Mouse (Mus musculus) intestine, embryonic 16.5 days (tissue): ENCODE results near the gene Twf2. TPM values are rescaled to one million over a fixed set of nuclear protein-coding genes. Genes with fewer than 3 reads are reported as not detected.

Experiments
- ATAC-seq: fragments of 200-750 bp; cut with Nextera tagmentation; 2 replicates; pipeline ENCODE4 v1.8.0; 2017; ENCODE audit warnings: moderate TSS enrichment, moderate library complexity
- H3K27ac ChIP-seq: fragments of 300-500 bp; sonication (generic); 2 replicates; pipeline ENCODE4 v1.5.1; 2014; ENCODE audit warnings: mild to moderate bottlenecking, low read length
- H3K27me3 ChIP-seq: fragments of 300-500 bp; sonication (generic); replicated peaks from 2 replicates; pipeline ENCODE4 v1.6.1; 2014; ENCODE audit warnings: low read length, control low read depth, mixed read lengths; ENCODE audit not compliant: control insufficient read depth, insufficient read depth
- H3K36me3 ChIP-seq: fragments of 300-500 bp; sonication (generic); 2 replicates; pipeline ENCODE4 v1.6.1; 2014; ENCODE audit warnings: low read length, control low read depth; ENCODE audit not compliant: control insufficient read depth, insufficient read depth
- H3K4me1 ChIP-seq: fragments of 300-500 bp; sonication (generic); 2 replicates; pipeline ENCODE4 v1.6.1; 2014; ENCODE audit warnings: low read length, control low read depth, mixed read lengths; ENCODE audit not compliant: control insufficient read depth, insufficient read depth
- H3K4me2 ChIP-seq: fragments of 300-500 bp; sonication (generic); 2 replicates; pipeline ENCODE4 v1.6.1; 2014; ENCODE audit warnings: low read depth, low read length, control low read depth
- H3K4me3 ChIP-seq: fragments of 300-500 bp; sonication (generic); 2 replicates; pipeline ENCODE4 v1.5.1; 2014; ENCODE audit warnings: mild to moderate bottlenecking, low read length
- H3K9ac ChIP-seq: fragments of 300-500 bp; sonication (generic); 2 replicates; pipeline ENCODE4 v1.6.1; 2014; ENCODE audit warnings: low read depth, low read length
- H3K9me3 ChIP-seq: fragments of 300-500 bp; sonication (generic); 2 replicates; pipeline ENCODE4 v1.6.1; 2016; ENCODE audit warnings: low read length, control low read depth; ENCODE audit not compliant: control insufficient read depth
- WGBS: fragments of 180-500 bp; shearing (Covaris S2); extraction: QIAGEN DNeasy Blood & Tissue Kit; methylation state at CpG from one replicate; pipeline ENCODE4 v1.1.7; 2014; 5-methylcytosine and 5-hydroxymethylcytosine counted together
- polyA plus RNA-seq: library from polyadenylated mRNA; unstranded; fragments of >200 nt; fragmentation: Nextera tagmentation; extraction: Ambion mirVana; gene quantifications from 2 replicates; pipeline ENCODE4 v1.2.1, GENCODE M21; 2015

Gene Twf2
- polyA plus RNA-seq, 1 experiment from 2014 or later, result 48.6 TPM

- no peaks in the 10 kb centered on the region for H3K9me3 ChIP-seq
- WGBS, result 78% methylated on average over 7 of the region's 7 CpGs
- H3K27ac ChIP-seq, result no peak overlapping the region
- peaks cover 3% of the 10 kb centered on the region; the same call in 1 of the 2 replicates for H3K36me3 ChIP-seq
- H3K4me3 ChIP-seq, result no peak overlapping the region
- no peak overlapping the region for H3K4me2 ChIP-seq
- no peaks in the 10 kb centered on the region for H3K27me3 ChIP-seq
- ATAC-seq, result no peak
- H3K4me1 ChIP-seq, result peaks cover 20% of the 10 kb centered on the region
- H3K9ac ChIP-seq, result no peak overlapping the region
Measured at GRCm38 (mm10) chr9:106205713-106206290, 2.9 kb downstream of the Twf2 start.

DNA sequence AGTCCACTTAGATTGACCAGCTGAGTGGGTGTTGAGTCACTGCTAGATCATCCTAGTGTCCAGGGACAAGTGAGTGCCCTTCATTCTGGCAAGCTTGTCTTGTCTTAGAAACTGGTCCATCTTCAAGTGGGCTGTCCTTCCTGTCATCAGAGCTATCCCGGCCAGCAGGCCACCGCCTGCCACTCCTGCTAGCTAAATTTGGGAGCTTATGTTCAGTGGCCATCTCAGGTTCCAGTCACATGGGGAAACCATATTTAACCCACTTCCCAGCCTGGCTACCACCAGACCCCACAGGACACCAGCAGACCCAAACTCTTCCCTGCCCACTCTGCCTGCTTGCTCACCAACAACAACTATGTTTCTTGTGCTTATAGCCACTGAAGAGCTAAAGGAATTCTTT is 3.6 kb downstream of the Twf2 start:
- no peak for ATAC-seq
- WGBS, result 83% methylated on average over 2 of the region's 2 CpGs
- Histone ChIP-seq H3K36me3 (peaks cover 3% of the 10 kb centered on the region; the same call in 1 of the 2 replicates), H3K27me3 (no peaks in the 10 kb centered on the region), H3K9ac (no peak overlapping the region), H3K4me3 (no peak overlapping the region), H3K4me2 (no peak overlapping the region), H3K27ac (no peak overlapping the region), H3K4me1 (peaks cover 23% of the 10 kb centered on the region), H3K9me3 (no peaks in the 10 kb centered on the region)

GRCm38 (mm10) chr9:106208181-106208580 is 5.3 kb downstream of the Twf2 start:
- H3K36me3 ChIP-seq, result peaks cover 3% of the 10 kb centered on the region; the same call in 1 of the 2 replicates
- H3K4me3 ChIP-seq, result no peak overlapping the region
- no peak overlapping the region for H3K27ac ChIP-seq
- H3K4me1 ChIP-seq, result peaks cover 22% of the 10 kb centered on the region
- 76% methylated on average over 5 of the region's 5 CpGs for WGBS
- no peak overlapping the region for H3K4me2 ChIP-seq
- no peaks in the 10 kb centered on the region for H3K27me3 ChIP-seq
- ATAC-seq, result no peak
- no peak overlapping the region for H3K9ac ChIP-seq
- no peaks in the 10 kb centered on the region for H3K9me3 ChIP-seq

GRCm38 (mm10) chr9:106209954-106210353 is 7.0 kb downstream of the Twf2 start:
- Histone ChIP-seq H3K27me3 (no peaks in the 10 kb centered on the region), H3K9me3 (no peaks in the 10 kb centered on the region), H3K27ac (no peak overlapping the region), H3K4me1 (peaks cover 6% of the 10 kb centered on the region), H3K4me3 (no peak overlapping the region), H3K9ac (no peak overlapping the region), H3K36me3 (peaks cover 9% of the 10 kb centered on the region; the same call in 1 of the 2 replicates), H3K4me2 (no peak overlapping the region)
- 93% methylated on average over 4 of the region's 4 CpGs for WGBS
- no peak for ATAC-seq

GRCm38 (mm10) chr9:106210853-106211609 is 8.1 kb downstream of the Twf2 start:
- Histone ChIP-seq H3K9me3 (no peaks in the 10 kb centered on the region), H3K4me1 (peaks cover 6% of the 10 kb centered on the region), H3K4me2 (peak overlapping the region; percentile 68), H3K27ac (no peak overlapping the region), H3K27me3 (no peaks in the 10 kb centered on the region), H3K36me3 (peaks cover 9% of the 10 kb centered on the region; the same call in 1 of the 2 replicates), H3K4me3 (0 out of 2 replicates have a peak overlapping the region, but pooled peaks have one; percentile 37), H3K9ac (peak overlapping the region; percentile 70; the same call in 1 of the 2 replicates)
- 65% methylated on average over 9 of the region's 9 CpGs for WGBS
- ATAC-seq, result no peak; the same call in 1 of the 2 replicates

DNA sequence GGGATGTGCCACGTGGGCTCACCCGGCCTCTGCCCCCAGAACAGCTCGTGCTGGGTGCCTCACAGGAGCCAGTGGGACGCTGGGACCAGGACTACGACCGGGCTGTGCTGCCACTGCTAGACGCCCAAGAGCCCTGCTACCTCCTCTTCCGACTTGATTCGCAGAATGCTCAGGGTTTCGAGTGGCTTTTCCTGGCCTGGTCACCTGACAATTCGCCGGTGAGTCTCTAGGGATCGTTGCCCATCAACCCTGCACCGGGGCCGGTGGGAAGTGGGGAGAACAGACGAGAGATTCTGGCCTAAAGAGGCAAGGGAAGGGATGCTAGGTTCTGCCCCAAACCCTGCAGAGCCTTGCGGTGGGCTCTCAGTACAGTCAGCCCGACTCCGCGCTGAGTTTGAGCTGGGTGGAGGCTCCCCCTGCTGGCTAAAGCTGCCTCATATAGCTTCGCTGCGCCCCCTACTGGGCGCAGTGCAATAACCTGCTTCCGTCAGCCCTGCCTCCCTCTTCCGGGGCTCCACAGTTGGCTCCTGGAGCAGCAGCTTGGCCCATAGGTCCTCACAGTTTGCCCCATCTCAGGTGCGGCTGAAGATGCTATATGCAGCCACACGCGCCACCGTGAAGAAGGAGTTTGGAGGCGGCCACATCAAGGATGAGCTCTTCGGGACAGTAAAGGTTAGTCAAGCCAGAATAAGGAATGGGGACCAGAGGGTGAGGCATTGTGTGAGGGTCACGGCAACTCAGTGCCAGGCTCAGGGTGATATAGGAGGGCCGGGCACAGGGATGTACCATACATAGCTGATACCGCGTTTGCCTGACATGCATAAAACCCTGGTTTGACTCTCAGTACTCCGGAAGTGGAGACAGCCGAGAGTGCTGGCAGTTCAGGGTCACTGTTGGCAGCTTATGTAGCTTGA is 9.0 kb downstream of the Twf2 start:
- Histone ChIP-seq H3K9me3 (no peaks in the 10 kb centered on the region), H3K4me1 (peaks cover 6% of the 10 kb centered on the region), H3K4me3 (peak overlapping the region; percentile 37), H3K9ac (peak overlapping the region; percentile 70), H3K36me3 (peaks cover 9% of the 10 kb centered on the region; the same call in 1 of the 2 replicates), H3K4me2 (peak overlapping the region; percentile 68), H3K27ac (peak overlapping the region; percentile 35; the same call in 1 of the 2 replicates), H3K27me3 (no peaks in the 10 kb centered on the region)
- WGBS, result 23% methylated on average over 37 of the region's 37 CpGs
- peak; percentile 88 for ATAC-seq

GRCm38 (mm10) chr9:106212594-106212981 is 9.7 kb downstream of the Twf2 start:
- no peak overlapping the region for H3K4me2 ChIP-seq
- no peak for ATAC-seq
- H3K9ac ChIP-seq, result no peak overlapping the region
- 70% methylated on average over 12 of the region's 12 CpGs for WGBS
- H3K27me3 ChIP-seq, result no peaks in the 10 kb centered on the region
- no peaks in the 10 kb centered on the region for H3K9me3 ChIP-seq
- peaks cover 6% of the 10 kb centered on the region for H3K4me1 ChIP-seq
- H3K4me3 ChIP-seq, result no peak overlapping the region
- H3K36me3 ChIP-seq, result peaks cover 9% of the 10 kb centered on the region; the same call in 1 of the 2 replicates
- no peak overlapping the region for H3K27ac ChIP-seq

DNA sequence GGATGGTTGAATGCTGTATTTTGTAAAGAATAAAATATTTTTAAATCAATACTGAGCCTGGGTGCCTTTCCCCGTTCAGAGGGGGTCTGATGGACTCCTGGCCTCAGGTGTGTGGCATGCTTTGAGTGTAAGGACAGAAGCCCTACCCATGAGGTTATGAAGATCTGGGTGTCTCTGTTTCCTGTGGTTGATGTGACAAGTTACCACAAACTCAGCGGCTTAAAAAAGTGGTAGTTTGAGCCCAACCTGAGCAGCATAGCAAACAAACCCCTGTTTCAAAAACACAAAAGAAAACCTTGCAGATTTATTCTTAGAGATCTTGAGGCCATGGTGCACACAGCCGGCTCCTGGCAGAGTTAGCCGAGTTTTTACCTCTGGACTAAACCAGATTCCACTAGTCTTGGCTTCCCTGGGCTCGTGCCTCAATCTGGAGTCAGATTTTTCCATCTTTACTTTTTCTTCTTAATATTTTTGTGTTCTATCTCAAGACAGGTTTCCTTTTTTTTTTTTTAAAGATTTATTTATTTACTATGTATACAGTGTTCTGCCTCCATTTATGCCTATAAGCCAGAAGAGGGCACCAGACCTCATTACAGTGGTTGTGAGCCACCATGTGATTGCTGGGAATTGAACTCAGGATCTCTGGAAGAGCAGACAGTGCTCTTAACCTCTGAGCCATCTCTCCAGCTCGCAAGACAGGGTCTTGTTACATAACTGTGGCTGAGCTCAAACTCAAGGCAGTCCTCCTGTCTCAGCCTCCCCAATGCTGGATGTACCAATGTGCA is 12.6 kb downstream of the Twf2 start:
- no peak overlapping the region for H3K4me3 ChIP-seq
- WGBS, result 85% methylated on average over 6 of the region's 6 CpGs
- no peak overlapping the region for H3K4me2 ChIP-seq
- peaks cover 6% of the 10 kb centered on the region for H3K4me1 ChIP-seq
- no peak for ATAC-seq
- no peak overlapping the region for H3K27ac ChIP-seq
- no peak overlapping the region for H3K9ac ChIP-seq
- H3K36me3 ChIP-seq, result 0 out of 2 replicates have a peak, but pooled peaks cover 6% of the 10 kb centered on the region
- H3K27me3 ChIP-seq, result no peaks in the 10 kb centered on the region
- H3K9me3 ChIP-seq, result no peaks in the 10 kb centered on the region
